Mouse (Mus musculus) erythroblast, embryonic 14.5 days (primary cell): ENCODE measurements around the gene Vcp. TPM values are rescaled to one million over a fixed set of nuclear protein-coding genes. Genes with fewer than 3 reads are reported as not detected.

Experiments used
- H3K27me3 ChIP-seq: 2 replicates; pipeline ENCODE4 v1.6.1; 2012; ENCODE audit warnings: inconsistent platforms; ENCODE audit not compliant: control insufficient read depth
- H3K36me3 ChIP-seq: 2 replicates; pipeline ENCODE4 v1.6.1; 2012; ENCODE audit warnings: mild to moderate bottlenecking, inconsistent platforms; ENCODE audit not compliant: control insufficient read depth
- H3K4me1 ChIP-seq: 2 replicates; pipeline ENCODE4 v1.6.1; 2012; ENCODE audit warnings: inconsistent platforms; ENCODE audit not compliant: control insufficient read depth
- H3K4me3 ChIP-seq: replicated peaks from 2 replicates; pipeline ENCODE3; 2012; ENCODE audit warnings: moderate library complexity, mild to moderate bottlenecking, inconsistent platforms
- H3K9me3 ChIP-seq: 2 replicates; pipeline ENCODE4 v1.6.1; 2012; ENCODE audit warnings: low read length, inconsistent platforms, mixed read lengths; ENCODE audit not compliant: control insufficient read depth
- GATA1 ChIP-seq: IDR thresholded peaks from 2 replicates; pipeline ENCODE4 v1.6.1; 2012; ENCODE audit warnings: low read length, inconsistent platforms, mixed read lengths
- TAL1 ChIP-seq: IDR thresholded peaks from 3 replicates; pipeline ENCODE4 v1.6.1; 2012; ENCODE audit warnings: low read length, inconsistent platforms, mixed read lengths
- polyA plus RNA-seq: library from polyadenylated mRNA; stranded (reverse); fragments of >175 nt; gene quantifications from 2 replicates; pipeline ENCODE4 v1.2.3, GENCODE M21; 2012

Gene Vcp
- polyA plus RNA-seq, 1 experiment, result 6.3 TPM

GRCm38 (mm10) chr4:42951206-42952195, 48.8 kb downstream of the Vcp start:
- H3K4me3 ChIP-seq, result no peak overlapping the region
- TF ChIP-seq GATA1 (no peak), TAL1 (no peak)
- H3K4me1 ChIP-seq, result peaks cover 12% of the 10 kb centered on the region
- H3K9me3 ChIP-seq, result no peaks in the 10 kb centered on the region
- peaks cover 51% of the 10 kb centered on the region for H3K27me3 ChIP-seq
- H3K36me3 ChIP-seq, result no peaks in the 10 kb centered on the region

DNA sequence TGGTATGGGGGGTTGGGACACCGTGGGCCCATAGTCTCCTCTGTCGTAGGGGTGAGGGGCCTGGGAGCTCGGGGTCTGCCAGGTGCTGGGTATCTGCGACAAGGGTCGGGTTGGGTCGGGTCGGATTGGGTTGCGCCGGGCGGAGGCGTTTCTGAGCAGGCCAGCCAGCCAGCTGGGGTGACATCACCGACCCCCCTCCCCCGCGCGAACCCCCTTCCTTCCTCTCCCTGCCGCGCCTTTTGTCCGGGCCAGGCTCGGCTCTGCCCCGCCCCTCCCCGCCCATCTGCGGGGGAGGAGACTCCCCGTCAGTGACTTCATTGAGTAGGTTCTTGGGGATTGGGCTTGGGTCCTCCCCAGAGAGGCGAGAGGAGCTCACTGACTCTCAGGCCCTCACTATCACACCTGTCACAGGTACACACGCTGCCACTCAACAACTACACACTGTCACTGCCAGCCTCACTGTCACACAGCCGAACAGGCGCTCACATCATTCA, 50.2 kb downstream of the Vcp start:
- H3K36me3 ChIP-seq, result no peaks in the 10 kb centered on the region
- H3K4me3 ChIP-seq, result peak overlapping the region; percentile 59
- H3K9me3 ChIP-seq, result no peaks in the 10 kb centered on the region
- peaks cover 51% of the 10 kb centered on the region for H3K27me3 ChIP-seq
- H3K4me1 ChIP-seq, result peaks cover 12% of the 10 kb centered on the region
- TF ChIP-seq TAL1 (no peak), GATA1 (no peak)

GRCm38 (mm10) chr4:42949676-42950051, 50.6 kb downstream of the Vcp start, which contains the start of gene Dnajb5:
Dnajb5 (plus strand) TSS chr4:42949814.
- H3K36me3 ChIP-seq, result no peaks in the 10 kb centered on the region
- H3K4me1 ChIP-seq, result peaks cover 12% of the 10 kb centered on the region
- peaks cover 51% of the 10 kb centered on the region for H3K27me3 ChIP-seq
- TF ChIP-seq TAL1 (no peak), GATA1 (no peak)
- H3K9me3 ChIP-seq, result no peaks in the 10 kb centered on the region
- peak within 1 kb of the TSS; percentile 59 for H3K4me3 ChIP-seq

- TF ChIP-seq GATA1, result no peak
- TF ChIP-seq TAL1, result no peak
- peaks cover 12% of the 10 kb centered on the region for H3K4me1 ChIP-seq
- H3K27me3 ChIP-seq, result peaks cover 51% of the 10 kb centered on the region
Observed at GRCm38 (mm10) chr4:42949051-42949675, 51.1 kb downstream of the Vcp start.

DNA sequence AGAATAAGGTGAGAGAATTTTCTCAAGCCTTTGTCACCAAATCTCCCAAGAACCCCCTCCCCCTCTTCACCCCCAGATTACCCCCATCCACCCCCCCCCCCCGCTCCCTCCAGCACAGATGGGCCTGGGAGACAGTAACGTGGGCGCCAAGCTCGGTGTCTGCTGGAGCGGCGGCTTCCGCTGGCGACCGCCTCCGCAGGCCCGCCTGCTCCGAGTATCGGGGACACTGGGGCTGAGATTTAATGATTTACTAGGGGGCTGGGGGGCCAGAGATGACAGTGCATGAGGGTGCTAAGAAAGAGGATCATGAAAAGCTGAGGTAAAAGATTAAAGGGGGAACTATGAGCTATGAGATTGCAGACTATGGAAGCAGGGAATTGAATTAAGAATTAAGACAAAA, 51.8 kb downstream of the Vcp start:
- Histone ChIP-seq H3K9me3 (no peaks in the 10 kb centered on the region), H3K4me1 (peaks cover 12% of the 10 kb centered on the region), H3K4me3 (no peak overlapping the region), H3K36me3 (no peaks in the 10 kb centered on the region), H3K27me3 (peaks cover 51% of the 10 kb centered on the region)
- TF ChIP-seq TAL1 (no peak), GATA1 (no peak)

More at GRCm38 (mm10) chr4:42949051-42949675, 51.1 kb downstream of the Vcp start:
- Histone ChIP-seq H3K4me3 (no peak overlapping the region), H3K36me3 (no peaks in the 10 kb centered on the region), H3K9me3 (no peaks in the 10 kb centered on the region)

DNA sequence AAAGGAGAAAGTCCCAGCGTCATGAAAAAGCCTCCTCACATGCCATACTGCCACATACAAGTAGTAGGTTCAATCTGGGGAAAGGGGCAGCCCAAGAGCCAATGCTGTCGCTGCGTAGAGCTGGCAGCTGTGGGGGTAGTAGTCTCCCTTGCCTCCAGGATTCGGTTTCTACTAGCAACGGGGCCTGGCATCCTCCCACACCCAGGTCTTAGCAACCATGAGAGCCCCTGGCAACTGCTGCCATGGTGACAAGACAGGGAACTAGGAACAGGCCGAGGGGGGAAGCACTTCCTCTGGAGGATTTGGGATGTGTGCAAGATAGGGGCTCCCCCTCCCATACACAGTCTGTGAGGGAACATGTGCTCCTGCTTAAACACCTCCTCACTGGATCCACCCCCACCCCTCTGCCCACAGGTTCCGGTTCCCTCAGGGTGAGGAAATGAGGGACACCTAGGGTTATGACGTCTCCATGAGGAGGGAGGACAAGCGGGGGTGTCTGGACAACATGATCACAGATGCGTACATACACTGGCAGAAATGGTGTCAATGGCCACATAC, 53.5 kb downstream of the Vcp start:
- Histone ChIP-seq H3K36me3 (no peaks in the 10 kb centered on the region), H3K9me3 (no peaks in the 10 kb centered on the region), H3K27me3 (peaks cover 50% of the 10 kb centered on the region), H3K4me1 (peaks cover 12% of the 10 kb centered on the region), H3K4me3 (no peak overlapping the region)
- no peak for TF ChIP-seq TAL1
- TF ChIP-seq GATA1, result no peak

GRCm38 (mm10) chr4:42945952-42946351, 54.4 kb downstream of the Vcp start:
- TF ChIP-seq TAL1, result no peak
- no peak for TF ChIP-seq GATA1
- Histone ChIP-seq H3K36me3 (no peaks in the 10 kb centered on the region), H3K27me3 (peaks cover 41% of the 10 kb centered on the region)

GRCm38 (mm10) chr4:42945445-42945844, 54.9 kb downstream of the Vcp start:
- no peaks in the 10 kb centered on the region for H3K36me3 ChIP-seq
- no peaks in the 10 kb centered on the region for H3K9me3 ChIP-seq
- H3K27me3 ChIP-seq, result peaks cover 36% of the 10 kb centered on the region
- no peak overlapping the region for H3K4me3 ChIP-seq
- peaks cover 12% of the 10 kb centered on the region for H3K4me1 ChIP-seq
- no peak for TF ChIP-seq GATA1
- no peak for TF ChIP-seq TAL1

More at GRCm38 (mm10) chr4:42945952-42946351, 54.4 kb downstream of the Vcp start:
- Histone ChIP-seq H3K4me3 (no peak overlapping the region), H3K4me1 (peaks cover 12% of the 10 kb centered on the region), H3K9me3 (no peaks in the 10 kb centered on the region)

- H3K9me3 ChIP-seq, result no peaks in the 10 kb centered on the region
- no peaks in the 10 kb centered on the region for H3K36me3 ChIP-seq
- H3K27me3 ChIP-seq, result peaks cover 32% of the 10 kb centered on the region
- TF ChIP-seq GATA1 (no peak), TAL1 (no peak)
- peaks cover 8% of the 10 kb centered on the region for H3K4me1 ChIP-seq
- no peak overlapping the region for H3K4me3 ChIP-seq
Observed at GRCm38 (mm10) chr4:42945043-42945442, 55.3 kb downstream of the Vcp start.
